Mouse (Mus musculus) A20 (cell line): ENCODE measurements around the gene Zfp967.
"Not testable (repeated sequence)": the region's sequence is repeated elsewhere in the genome, so short reads cannot be mapped to it uniquely, and the experiment has no call there.

Experiments
- DNase-seq: peaks from one replicate; pipeline ENCODE4 v3.0.0-alpha.2; 2011; ENCODE audit warnings: low read depth, low spot score

Zfp967 gene

DNA sequence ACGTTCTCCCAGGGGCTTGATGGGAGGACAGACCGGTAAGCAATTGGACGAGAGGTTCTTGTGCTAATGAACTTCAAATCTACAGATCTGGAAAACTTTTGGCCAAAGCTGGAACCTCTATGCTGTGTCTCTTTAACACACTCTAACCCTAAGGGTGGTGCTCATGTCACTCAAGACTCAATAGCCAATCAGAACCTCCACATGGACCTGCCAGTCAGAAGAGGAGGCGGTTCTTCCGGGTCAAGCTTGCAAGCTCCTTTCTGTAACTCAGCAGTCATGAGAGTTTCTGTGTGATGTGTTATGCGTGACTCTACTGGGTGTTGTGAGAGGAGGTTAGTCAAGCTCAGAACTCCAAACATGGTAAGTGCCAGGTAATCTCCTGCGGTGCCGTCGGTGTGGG lies at the start of gene Zfp967:
TSS of gene Zfp967 (plus strand) at position 301 of the 400 bp plus-strand sequence.
- not testable (repeated sequence) for DNase-seq

DNA sequence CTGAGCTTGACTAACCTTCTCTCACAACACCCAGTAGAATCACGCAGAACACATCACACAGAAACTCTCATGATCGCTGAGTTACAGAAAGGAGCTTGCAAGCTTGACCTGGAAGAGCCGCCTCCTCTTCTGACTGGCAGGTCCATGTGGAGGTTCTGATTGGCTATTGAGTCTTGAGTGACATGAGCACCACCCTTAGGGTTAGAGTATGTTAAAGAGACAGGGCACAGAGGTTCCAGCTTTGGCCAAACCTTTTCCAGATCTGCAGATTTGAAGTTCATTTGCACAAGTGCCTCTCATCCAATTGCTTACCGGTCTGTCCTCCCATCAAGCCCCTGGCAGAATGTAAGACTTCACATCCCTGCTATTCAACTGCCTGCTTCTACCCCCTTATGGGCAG lies 34.2 kb upstream of the Zfp967 start, which contains the start of gene Gm14434:
TSS of gene Gm14434 (minus strand) at position 101 of the 400 bp plus-strand sequence.
- not testable (repeated sequence) for DNase-seq
